Mouse (Mus musculus) liver, embryonic 14.5 days (tissue): Measurements from ENCODE around the gene Ppm1d. TPM values are rescaled to one million over a fixed set of nuclear protein-coding genes. Genes with fewer than 3 reads are reported as not detected.

Source experiments
- ATAC-seq: fragments of 200-750 bp; cut with Nextera tagmentation; 2 replicates; pipeline ENCODE4 v1.8.0; 2017; ENCODE audit warnings: moderate number of reproducible peaks, mild to moderate bottlenecking, moderate library complexity; ENCODE audit not compliant: insufficient read depth
- DNase-seq, 3 experiments: peaks; one replicate each; pipeline ENCODE4 v3.0.0-alpha.2; 2012 to 2013; ENCODE audit warnings: low read depth in 3 of 3, low spot score in 3 of 3
- H3K27ac ChIP-seq: fragments of 300-500 bp; sonication (generic); 2 replicates; pipeline ENCODE4 v1.5.1; 2014; ENCODE audit warnings: moderate library complexity, mild to moderate bottlenecking, control low read depth, inconsistent platforms
- H3K27me3 ChIP-seq: fragments of 300-500 bp; sonication (generic); 2 replicates; pipeline ENCODE4 v1.6.1; 2014; ENCODE audit warnings: mild to moderate bottlenecking, low read length, moderate library complexity; ENCODE audit not compliant: control insufficient read depth, insufficient read depth
- H3K36me3 ChIP-seq: fragments of 300-500 bp; sonication (generic); replicated peaks from 2 replicates; pipeline ENCODE4 v1.6.1; 2014; ENCODE audit warnings: low read depth; ENCODE audit not compliant: control insufficient read depth, insufficient read depth
- H3K4me1 ChIP-seq, 2 experiments: fragments of 200-500 bp in 1 of 2; fragments of 300-500 bp in 1 of 2; sonication (generic) in 1 of 2; replicated peaks; 2 replicates each; pipeline ENCODE4 v1.6.1; 2012 to 2014; ENCODE audit warnings: antibody characterized with exemption in 1 of 2, inconsistent platforms in 1 of 2, low read length in 1 of 2; ENCODE audit not compliant: control insufficient read depth in 2 of 2, insufficient read depth in 2 of 2
- H3K4me2 ChIP-seq: fragments of 300-500 bp; sonication (generic); 2 replicates; pipeline ENCODE4 v1.6.1; 2014; ENCODE audit warnings: low read depth, mild to moderate bottlenecking, control low read depth, moderate library complexity
- H3K4me3 ChIP-seq, 2 experiments: fragments of 200-500 bp in 1 of 2; fragments of 300-500 bp in 1 of 2; sonication (generic) in 1 of 2; 2 replicates each; pipeline ENCODE4 v1.5.1; 2012 to 2014; ENCODE audit warnings: low read depth in 2 of 2, low read length in 2 of 2, mild to moderate bottlenecking in 2 of 2, control low read depth in 1 of 2, inconsistent platforms in 1 of 2, moderate library complexity in 1 of 2; ENCODE audit not compliant: insufficient read depth in 1 of 2
- H3K9ac ChIP-seq: fragments of 300-500 bp; sonication (generic); replicated peaks from 2 replicates; pipeline ENCODE4 v1.6.1; 2014; ENCODE audit warnings: mild to moderate bottlenecking, control low read depth, moderate library complexity
- H3K9me3 ChIP-seq: fragments of 300-500 bp; sonication (generic); 2 replicates; pipeline ENCODE4 v1.6.1; 2016; ENCODE audit warnings: low read length, mixed read lengths; ENCODE audit not compliant: control insufficient read depth
- CTCF ChIP-seq: IDR thresholded peaks from 2 replicates; pipeline ENCODE4 v1.5.1; 2016; ENCODE audit warnings: antibody characterized with exemption, low read depth, control low read depth
- EP300 ChIP-seq: IDR thresholded peaks from 2 replicates; pipeline ENCODE4 v1.6.1; 2016; ENCODE audit warnings: antibody characterized with exemption, low read depth
- WGBS: fragments of 180-500 bp; shearing (Covaris S2); extraction: QIAGEN DNeasy Blood & Tissue Kit; methylation state at CpG from one replicate; pipeline ENCODE4 v1.1.7; 2014; ENCODE audit not compliant: insufficient replicate concordance; 5-methylcytosine and 5-hydroxymethylcytosine counted together
- polyA plus RNA-seq, 2 experiments: library from polyadenylated mRNA; depleted of rRNA in 1 of 2; stranded (reverse) in 1 of 2; unstranded in 1 of 2; fragments of >200 nt; fragmentation: Nextera tagmentation in 1 of 2; extraction: Ambion mirVana in 1 of 2; gene quantifications; 2 replicates each; pipeline versions ENCODE4 v1.2.1 to v1.2.3; 2012 to 2014

The Ppm1d gene
- polyA plus RNA-seq, 2 experiments, result 12.5 to 21.9 TPM

DNA sequence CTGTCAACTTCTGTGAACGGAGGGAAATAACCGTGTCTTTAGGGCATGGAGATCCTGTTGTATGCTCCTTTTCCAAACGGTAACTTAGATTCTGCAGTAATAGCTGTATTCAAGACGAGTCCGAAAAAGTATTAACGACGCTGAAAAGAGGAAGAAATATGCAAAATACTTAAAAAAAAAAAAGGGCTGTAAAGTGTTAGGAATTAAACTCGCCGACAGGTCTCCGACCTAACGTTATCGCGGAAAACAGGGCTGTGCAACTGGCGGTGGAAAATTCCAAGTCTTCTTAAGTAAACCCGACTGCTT is 684 bp upstream of the Ppm1d start:
- Histone ChIP-seq H3K27ac (peak overlapping the region; percentile 96), H3K4me3 (peak overlapping the region; percentile 60 to 100), H3K27me3 (no peaks in the 10 kb centered on the region), H3K36me3 (peaks cover 8% of the 10 kb centered on the region), H3K4me1 (peaks cover 12 to 17% of the 10 kb centered on the region in 2 experiments), H3K9me3 (no peaks in the 10 kb centered on the region), H3K4me2 (peak overlapping the region; percentile 98), H3K9ac (peak overlapping the region; percentile 95)
- DNase-seq, result no peak
- TF ChIP-seq EP300 (no peak), CTCF (no peak)
- no peak for ATAC-seq
- WGBS, result under 1% methylated on average over 15 of the region's 15 CpGs

DNA sequence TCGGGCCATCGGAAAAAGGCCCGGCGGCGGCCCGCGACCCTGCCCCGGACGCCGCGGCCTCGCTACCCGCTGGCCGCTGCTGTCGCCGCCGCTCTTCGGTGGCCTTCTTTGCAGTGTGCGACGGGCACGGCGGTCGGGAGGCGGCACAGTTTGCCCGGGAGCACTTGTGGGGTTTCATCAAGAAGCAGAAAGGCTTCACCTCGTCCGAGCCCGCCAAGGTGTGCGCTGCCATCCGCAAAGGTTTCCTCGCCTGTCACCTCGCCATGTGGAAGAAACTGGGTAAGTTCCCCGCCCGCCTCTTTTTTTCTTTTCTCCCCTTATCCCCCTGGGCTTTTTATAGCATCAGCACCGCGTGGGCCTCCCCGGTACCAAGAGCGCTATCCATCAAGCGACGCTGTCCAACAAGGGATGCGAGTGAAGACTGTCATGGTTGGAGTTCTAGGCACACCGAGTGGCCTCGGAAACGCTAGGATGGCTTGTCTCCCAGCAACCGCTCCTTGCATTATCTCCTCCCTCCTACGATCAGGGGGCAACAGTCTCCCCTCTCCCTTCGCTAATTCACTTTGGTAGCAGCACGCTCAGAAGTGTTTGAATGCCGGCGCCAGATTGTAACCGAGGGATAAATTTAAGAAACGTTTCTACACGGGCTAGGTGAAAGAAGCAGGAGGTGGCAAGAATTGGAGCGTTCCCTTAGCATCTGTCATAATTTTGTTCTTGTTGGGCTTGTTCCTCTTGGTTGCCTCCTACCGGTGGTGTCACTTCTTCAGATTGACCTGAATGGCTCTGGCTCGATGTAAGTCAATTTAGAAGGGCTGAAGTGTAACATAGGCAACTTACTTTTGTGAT is 824 bp downstream of the Ppm1d start:
- Histone ChIP-seq H3K9ac (peak overlapping the region; percentile 99), H3K36me3 (peaks cover 15% of the 10 kb centered on the region), H3K4me2 (peak overlapping the region; percentile 87), H3K4me1 (peaks cover 12 to 15% of the 10 kb centered on the region in 2 experiments), H3K27ac (peak overlapping the region; percentile 89), H3K27me3 (no peaks in the 10 kb centered on the region), H3K9me3 (no peaks in the 10 kb centered on the region), H3K4me3 (peak overlapping the region; percentile 93 to 100)
- TF ChIP-seq EP300, result no peak
- peak; percentile 74 for TF ChIP-seq CTCF
- peak; percentile 34 for ATAC-seq
- peak; percentile 56 to 73 (median 59) for DNase-seq
- under 1% methylated on average over 56 of the region's 56 CpGs for WGBS

DNA sequence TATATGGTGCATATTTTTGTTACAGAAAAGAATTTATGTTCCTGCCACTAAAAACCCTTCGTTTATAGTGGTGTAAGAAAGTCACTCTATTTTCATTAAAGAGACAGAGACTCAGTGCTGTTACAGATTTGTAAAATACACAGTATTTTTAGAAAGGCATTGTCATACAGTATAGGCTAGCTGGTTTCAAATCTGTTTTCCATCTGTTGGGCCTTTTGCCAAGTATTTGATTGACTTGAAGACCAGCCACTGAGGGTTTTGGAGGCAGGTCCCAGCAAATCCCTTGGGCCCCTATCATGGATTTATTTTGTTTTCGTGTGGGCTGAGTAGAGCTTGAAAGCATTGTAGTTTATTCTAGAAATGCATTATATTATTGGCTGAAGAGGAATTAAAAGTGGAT is 1.8 kb downstream of the Ppm1d start:
- H3K27ac ChIP-seq, result peak overlapping the region; percentile 89; the same call in 1 of the 2 replicates
- peaks cover 15% of the 10 kb centered on the region for H3K36me3 ChIP-seq
- DNase-seq (peak; percentile 44 to 55 (median 48)), ATAC-seq (no peak)
- H3K9ac ChIP-seq, result peak overlapping the region; percentile 99
- TF ChIP-seq CTCF (no peak), EP300 (no peak)
- WGBS, result 42% methylated on average over 2 of the region's 2 CpGs
- no peaks in the 10 kb centered on the region for H3K9me3 ChIP-seq
- no peaks in the 10 kb centered on the region for H3K27me3 ChIP-seq
- H3K4me1 ChIP-seq, result peaks cover 12 to 15% of the 10 kb centered on the region in 2 experiments
- peak overlapping the region; percentile 93 to 100; a peak in 3 of 4 replicates for H3K4me3 ChIP-seq
- H3K4me2 ChIP-seq, result peak overlapping the region; percentile 87

DNA sequence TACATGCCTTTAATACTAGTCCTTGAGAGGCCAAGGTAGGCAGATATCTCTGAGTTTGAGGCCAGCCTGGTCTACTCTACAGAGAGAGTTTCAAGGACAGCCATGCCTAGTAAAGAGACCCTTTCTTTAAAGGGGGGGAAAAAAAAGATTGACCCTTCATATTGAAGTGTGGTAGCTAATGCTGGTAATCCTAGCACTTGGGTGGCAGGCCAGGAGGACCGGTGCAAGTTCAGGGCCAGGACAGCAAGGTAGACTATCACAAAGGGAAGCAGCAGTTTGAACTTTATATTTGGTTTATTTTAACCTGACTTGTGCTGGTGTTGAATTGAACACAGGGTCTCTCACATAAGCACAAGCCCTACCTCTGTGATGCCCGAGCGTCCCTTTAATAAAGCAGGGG is 2.3 kb downstream of the Ppm1d start:
- Histone ChIP-seq H3K36me3 (peaks cover 17% of the 10 kb centered on the region), H3K27me3 (no peaks in the 10 kb centered on the region), H3K4me3 (peak overlapping the region; percentile 11 to 100), H3K4me2 (peak overlapping the region; percentile 87), H3K9ac (peak overlapping the region; percentile 99), H3K4me1 (peaks cover 12 to 15% of the 10 kb centered on the region in 2 experiments), H3K27ac (no peak overlapping the region), H3K9me3 (no peaks in the 10 kb centered on the region)
- ATAC-seq (no peak), DNase-seq (no peak)
- TF ChIP-seq CTCF, result no peak
- no peak for TF ChIP-seq EP300
- WGBS, result 91% methylated on average over 3 of the region's 3 CpGs

DNA sequence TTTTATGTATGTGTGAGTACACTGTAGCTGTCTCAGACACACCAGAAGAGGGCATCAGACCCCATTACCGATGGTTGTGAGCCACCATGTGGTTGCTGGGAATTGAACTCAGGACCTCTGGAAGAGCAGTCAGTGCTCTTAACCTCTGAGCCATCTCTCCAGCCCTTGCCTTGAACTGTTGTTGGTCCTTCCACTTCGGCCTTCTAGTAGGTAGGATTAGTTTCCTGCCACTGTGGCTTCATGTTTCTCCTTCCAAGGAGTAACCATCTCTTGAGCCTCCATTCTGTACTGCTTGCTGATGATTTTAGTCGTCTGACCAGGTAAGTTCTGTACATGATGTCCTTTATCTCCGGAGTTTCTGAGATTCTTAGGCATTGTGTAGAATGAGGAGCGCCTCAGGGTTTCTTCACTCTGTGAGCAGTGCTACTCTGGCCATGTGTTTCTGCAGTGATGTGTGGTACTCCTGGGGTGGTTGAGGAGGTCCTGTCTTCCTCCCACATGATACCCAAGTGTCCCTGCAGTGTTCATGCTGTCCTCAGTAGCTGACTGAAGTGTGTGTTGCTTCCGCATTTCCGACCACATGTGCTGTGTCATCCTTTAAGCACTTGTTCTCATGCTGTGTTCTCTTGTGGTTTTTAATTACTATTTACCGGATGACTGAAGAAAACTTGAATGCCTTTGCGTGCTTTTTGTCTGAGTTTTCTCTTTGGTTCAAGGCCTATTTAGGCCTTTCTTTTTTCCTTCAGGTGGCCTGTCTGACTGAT is 12.7 kb downstream of the Ppm1d start:
- DNase-seq, result no peak
- H3K27ac ChIP-seq, result peak overlapping the region; percentile 21
- 43% methylated on average over 9 of the region's 9 CpGs for WGBS

More for the DNA sequence above, 12.7 kb downstream of the Ppm1d start:
- no peak for ATAC-seq
- 0 out of 4 replicates have a peak overlapping the region, but pooled peaks of 1 of the 2 experiments have one; percentile 9 for H3K4me3 ChIP-seq
- peaks cover 3 to 9% of the 10 kb centered on the region in 2 experiments for H3K4me1 ChIP-seq
- H3K9ac ChIP-seq, result no peak overlapping the region
- H3K9me3 ChIP-seq, result no peaks in the 10 kb centered on the region
- H3K36me3 ChIP-seq, result peaks cover 8% of the 10 kb centered on the region
- H3K4me2 ChIP-seq, result peak overlapping the region; percentile 36
- TF ChIP-seq EP300, result no peak
- TF ChIP-seq CTCF, result no peak
- no peaks in the 10 kb centered on the region for H3K27me3 ChIP-seq
